Mouse (Mus musculus) midbrain, embryonic 11.5 days (tissue): ENCODE results near the gene Hoxb8. TPM values are rescaled to one million over a fixed set of nuclear protein-coding genes. Genes with fewer than 3 reads are reported as not detected.

Experiments
- ATAC-seq: fragments of 200-750 bp; cut with Nextera tagmentation; 2 replicates; pipeline ENCODE4 v1.8.0; 2017; ENCODE audit warnings: moderate TSS enrichment, moderate library complexity; ENCODE audit not compliant: low FRiP score
- DNase-seq: peaks from one replicate; pipeline ENCODE4 v3.0.0; 2015; ENCODE audit warnings: low spot score; ENCODE audit errors: missing footprints
- H3K27ac ChIP-seq: fragments of 300-500 bp; sonication (generic); 2 replicates; pipeline ENCODE4 v1.5.1; 2014; ENCODE audit warnings: low read depth, low read length
- H3K27me3 ChIP-seq: fragments of 300-500 bp; sonication (generic); 2 replicates; pipeline ENCODE4 v1.6.1; 2014; ENCODE audit warnings: mild to moderate bottlenecking, low read length, moderate library complexity, mixed read lengths; ENCODE audit not compliant: control insufficient read depth, insufficient read depth
- H3K36me3 ChIP-seq: fragments of 300-500 bp; sonication (generic); 2 replicates; pipeline ENCODE4 v1.6.1; 2014; ENCODE audit warnings: mild to moderate bottlenecking, low read length, moderate library complexity, mixed read lengths; ENCODE audit not compliant: control insufficient read depth, insufficient read depth
- H3K4me1 ChIP-seq: fragments of 300-500 bp; sonication (generic); 2 replicates; pipeline ENCODE4 v1.6.1; 2014; ENCODE audit warnings: low read length; ENCODE audit not compliant: control insufficient read depth, insufficient read depth
- H3K4me2 ChIP-seq: fragments of 300-500 bp; sonication (generic); 2 replicates; pipeline ENCODE4 v1.6.1; 2014; ENCODE audit warnings: mild to moderate bottlenecking, moderate library complexity
- H3K4me3 ChIP-seq: fragments of 300-500 bp; sonication (generic); 2 replicates; pipeline ENCODE4 v1.5.1; 2014; ENCODE audit warnings: low read depth, low read length
- H3K9ac ChIP-seq: fragments of 300-500 bp; sonication (generic); 2 replicates; pipeline ENCODE4 v1.6.1; 2014; ENCODE audit warnings: low read length
- H3K9me3 ChIP-seq: fragments of 300-500 bp; sonication (generic); 2 replicates; pipeline ENCODE4 v1.6.1; 2016; ENCODE audit warnings: low read length; ENCODE audit not compliant: control insufficient read depth
- WGBS: fragments of 180-500 bp; shearing (Covaris S2); extraction: QIAGEN DNeasy Blood & Tissue Kit; methylation state at CpG from one replicate; pipeline ENCODE4 v1.1.7; 2014; 5-methylcytosine and 5-hydroxymethylcytosine counted together
- polyA plus RNA-seq: library from polyadenylated mRNA; unstranded; fragments of >200 nt; fragmentation: Nextera tagmentation; extraction: Ambion mirVana; gene quantifications from 2 replicates; pipeline ENCODE4 v1.2.1, GENCODE M21; 2014

The Hoxb8 gene
- polyA plus RNA-seq, 1 experiment from 2014 or later, result not detected

GRCm38 (mm10) chr11:96302381-96303150 lies 20.9 kb downstream of the Hoxb8 start:
- Histone ChIP-seq H3K4me2 (no peak overlapping the region), H3K4me3 (no peak overlapping the region), H3K9me3 (no peaks in the 10 kb centered on the region), H3K4me1 (no peaks in the 10 kb centered on the region), H3K9ac (no peak overlapping the region), H3K27me3 (peaks cover 100% of the 10 kb centered on the region), H3K27ac (no peak overlapping the region), H3K36me3 (no peaks in the 10 kb centered on the region)
- no peak for ATAC-seq
- peak; percentile 95 for DNase-seq
- 4% methylated on average over 23 of the region's 23 CpGs for WGBS

- no peak within 1 kb of the TSS for H3K9ac ChIP-seq
These were observed 21.7 kb downstream of the Hoxb8 start, which contains the start of gene Hoxb5 for GRCm38 (mm10) chr11:96303151-96304099. Gene Hoxb5, plus strand, starts transcription at chr11:96303336.

GRCm38 (mm10) chr11:96304381-96305195 lies 22.9 kb downstream of the Hoxb8 start:
- no peak overlapping the region for H3K4me2 ChIP-seq
- no peak overlapping the region for H3K9ac ChIP-seq
- no peaks in the 10 kb centered on the region for H3K4me1 ChIP-seq
- no peaks in the 10 kb centered on the region for H3K36me3 ChIP-seq
- DNase-seq, result peak; percentile 95
- H3K4me3 ChIP-seq, result no peak overlapping the region
- H3K9me3 ChIP-seq, result no peaks in the 10 kb centered on the region
- peaks cover 100% of the 10 kb centered on the region for H3K27me3 ChIP-seq
- WGBS, result under 1% methylated on average over 38 of the region's 38 CpGs
- no peak overlapping the region for H3K27ac ChIP-seq
- no peak for ATAC-seq

More at GRCm38 (mm10) chr11:96303151-96304099, 21.7 kb downstream of the Hoxb8 start, which contains the start of gene Hoxb5:
- H3K9me3 ChIP-seq, result no peaks in the 10 kb centered on the region
- DNase-seq, result peak; percentile 95
- H3K27me3 ChIP-seq, result peaks cover 100% of the 10 kb centered on the region
- no peak within 1 kb of the TSS for H3K4me2 ChIP-seq
- H3K4me1 ChIP-seq, result no peaks in the 10 kb centered on the region
- no peaks in the 10 kb centered on the region for H3K36me3 ChIP-seq
- ATAC-seq, result no peak
- no peak within 1 kb of the TSS for H3K27ac ChIP-seq
- WGBS, result 1% methylated on average over 69 of the region's 69 CpGs
- H3K4me3 ChIP-seq, result no peak within 1 kb of the TSS

GRCm38 (mm10) chr11:96305505-96306182 lies 23.9 kb downstream of the Hoxb8 start:
- Histone ChIP-seq H3K27ac (no peak overlapping the region), H3K27me3 (peaks cover 100% of the 10 kb centered on the region), H3K36me3 (no peaks in the 10 kb centered on the region), H3K4me3 (no peak overlapping the region), H3K4me1 (no peaks in the 10 kb centered on the region), H3K9ac (no peak overlapping the region), H3K9me3 (no peaks in the 10 kb centered on the region), H3K4me2 (no peak overlapping the region)
- peak; percentile 92 for DNase-seq
- no peak for ATAC-seq
- 11% methylated on average over 6 of the region's 6 CpGs for WGBS

- H3K9me3 ChIP-seq, result no peaks in the 10 kb centered on the region
- DNase-seq, result peak; percentile 94
- H3K4me2 ChIP-seq, result no peak overlapping the region
- H3K36me3 ChIP-seq, result no peaks in the 10 kb centered on the region
- ATAC-seq, result no peak
- no peak overlapping the region for H3K9ac ChIP-seq
- H3K4me1 ChIP-seq, result no peaks in the 10 kb centered on the region
- H3K4me3 ChIP-seq, result no peak overlapping the region
- H3K27me3 ChIP-seq, result peaks cover 100% of the 10 kb centered on the region
- no peak overlapping the region for H3K27ac ChIP-seq
- WGBS, result 5% methylated on average over 7 of the region's 7 CpGs
These were observed 24.6 kb downstream of the Hoxb8 start for GRCm38 (mm10) chr11:96306183-96306907.

GRCm38 (mm10) chr11:96306908-96307269 lies 25.2 kb downstream of the Hoxb8 start:
- Histone ChIP-seq H3K9ac (no peak overlapping the region), H3K4me2 (no peak overlapping the region)
- ATAC-seq, result no peak

GRCm38 (mm10) chr11:96308763-96309162 lies 27.1 kb downstream of the Hoxb8 start:
- H3K4me3 ChIP-seq, result no peak overlapping the region
- 0 out of 2 replicates have a peak, but pooled peaks cover 2% of the 10 kb centered on the region for H3K4me1 ChIP-seq
- no peak overlapping the region for H3K4me2 ChIP-seq
- no peak overlapping the region for H3K27ac ChIP-seq
- no peak for ATAC-seq
- 13% methylated on average over 4 of the region's 4 CpGs for WGBS
- H3K36me3 ChIP-seq, result no peaks in the 10 kb centered on the region
- no peaks in the 10 kb centered on the region for H3K9me3 ChIP-seq
- DNase-seq, result no peak
- no peak overlapping the region for H3K9ac ChIP-seq
- H3K27me3 ChIP-seq, result peaks cover 100% of the 10 kb centered on the region

More at GRCm38 (mm10) chr11:96306908-96307269, 25.2 kb downstream of the Hoxb8 start:
- Histone ChIP-seq H3K9me3 (no peaks in the 10 kb centered on the region), H3K27ac (no peak overlapping the region), H3K27me3 (peaks cover 100% of the 10 kb centered on the region), H3K4me1 (0 out of 2 replicates have a peak, but pooled peaks cover 2% of the 10 kb centered on the region), H3K36me3 (no peaks in the 10 kb centered on the region), H3K4me3 (no peak overlapping the region)
- no peak for DNase-seq
- WGBS, result 2% methylated on average over 13 of the region's 13 CpGs

GRCm38 (mm10) chr11:96309288-96309687 lies 27.6 kb downstream of the Hoxb8 start:
- no peak overlapping the region for H3K9ac ChIP-seq

More at GRCm38 (mm10) chr11:96309288-96309687, 27.6 kb downstream of the Hoxb8 start:
- Histone ChIP-seq H3K9me3 (no peaks in the 10 kb centered on the region), H3K4me1 (0 out of 2 replicates have a peak, but pooled peaks cover 2% of the 10 kb centered on the region), H3K36me3 (no peaks in the 10 kb centered on the region), H3K27me3 (peaks cover 100% of the 10 kb centered on the region), H3K27ac (no peak overlapping the region), H3K4me3 (no peak overlapping the region), H3K4me2 (no peak overlapping the region)
- ATAC-seq (no peak), DNase-seq (no peak)
- WGBS, result 7% methylated on average over 4 of the region's 4 CpGs
